Mouse (Mus musculus): ENCODE results near the gene Kprp. TPM values are rescaled to one million over a fixed set of nuclear protein-coding genes. Genes with fewer than 3 reads are reported as not detected.
"Not testable (repeated sequence)": the region's sequence is repeated elsewhere in the genome, so short reads cannot be mapped to it uniquely, and the experiment has no call there.

The Kprp gene
- not detected for total RNA-seq (2021)
- long read RNA-seq: 0 reads

DNA sequence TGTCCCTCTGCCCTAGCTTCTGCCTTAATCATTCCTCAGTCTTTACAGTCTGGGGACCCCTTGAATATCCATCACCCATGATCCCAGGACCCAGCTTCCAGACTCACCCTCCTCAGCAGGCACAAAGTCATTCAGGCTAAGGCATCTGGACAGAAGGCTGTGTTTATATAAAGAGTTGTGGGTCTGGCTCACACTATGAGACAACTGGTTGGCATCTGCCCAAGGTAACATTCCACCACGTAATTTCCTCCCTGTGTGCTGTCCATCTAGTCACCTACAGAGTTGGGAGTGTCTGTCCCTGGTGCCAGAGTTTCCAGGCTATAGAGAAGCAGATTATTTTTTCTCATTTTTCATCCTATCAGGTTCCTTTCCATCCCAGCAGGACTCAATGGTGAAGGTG is at the start of gene Kprp:
TSS of gene Kprp (minus strand) at position 140 of the 400 bp plus-strand sequence.
- DNase-seq (ENCODE audit: low spot score in 2 of 2): no peak

DNA sequence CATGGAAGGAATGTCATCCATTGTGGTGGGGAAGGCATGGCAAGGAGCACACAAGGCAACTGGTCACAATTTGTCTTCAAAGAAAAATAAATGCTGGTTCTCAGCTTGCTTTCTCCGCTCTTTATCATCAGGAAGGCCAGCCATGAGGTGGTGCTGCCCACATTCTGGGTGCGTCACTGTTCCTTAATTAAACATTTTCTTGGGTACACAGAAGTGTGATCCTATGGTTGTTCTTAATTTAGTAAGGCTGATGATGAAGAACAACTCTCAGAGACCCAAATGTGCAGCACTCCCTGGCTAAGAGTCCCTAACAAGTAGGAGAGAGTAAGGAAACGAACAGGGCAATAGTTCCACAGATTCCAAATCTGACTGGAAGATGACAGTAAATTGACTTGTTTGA is 47.1 kb upstream of the Kprp start:
- DNase-seq (ENCODE audit: low spot score in 2 of 2): no peak

DNA sequence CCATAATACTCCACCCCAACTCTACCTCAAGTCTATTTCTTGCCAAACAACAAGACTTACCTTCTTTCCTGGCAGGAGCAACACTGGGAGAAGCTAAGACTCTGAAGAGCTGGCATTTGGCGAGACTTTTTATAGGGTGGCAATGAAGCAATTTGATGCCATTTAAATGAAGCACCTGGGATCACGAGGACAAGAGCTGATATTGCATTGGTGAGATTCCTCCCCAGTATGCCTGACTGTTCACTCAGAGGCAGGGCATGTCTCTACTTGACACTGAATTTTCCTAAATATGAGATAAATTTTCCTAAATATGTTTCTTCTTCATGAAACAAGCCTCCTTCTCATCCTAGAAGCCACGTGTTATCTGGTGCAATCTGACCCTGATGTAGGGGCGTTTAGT is 43.1 kb upstream of the Kprp start, which contains the start of gene 2310050C09Rik:
TSS of gene 2310050C09Rik (minus strand) at position 101 of the 400 bp plus-strand sequence.
- DNase-seq (ENCODE audit: low spot score in 2 of 2): no peak

DNA sequence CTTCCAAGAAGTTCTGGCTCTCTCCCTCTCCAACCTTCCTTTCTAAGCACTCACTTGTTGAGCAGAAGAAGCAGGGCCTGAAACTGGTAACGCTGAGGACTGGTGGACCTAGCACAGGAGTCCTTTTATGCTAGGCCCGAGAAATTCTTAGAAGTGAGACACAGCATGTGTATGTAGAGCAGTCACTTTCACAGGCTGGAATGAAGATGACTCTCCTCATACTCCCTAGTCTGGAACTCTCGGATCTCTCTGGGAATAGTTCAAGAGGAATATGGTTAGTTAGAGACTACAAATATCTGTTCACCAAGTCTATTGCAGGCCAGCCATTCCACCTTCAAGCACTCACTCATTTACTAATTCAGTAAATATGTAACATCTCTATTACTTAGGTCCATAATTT is 24.1 kb upstream of the Kprp start, which contains the start of gene Lce1l:
TSS of gene Lce1l (minus strand) at position 101 of the 400 bp plus-strand sequence.
- DNase-seq (ENCODE audit: low spot score in 2 of 2): no peak

DNA sequence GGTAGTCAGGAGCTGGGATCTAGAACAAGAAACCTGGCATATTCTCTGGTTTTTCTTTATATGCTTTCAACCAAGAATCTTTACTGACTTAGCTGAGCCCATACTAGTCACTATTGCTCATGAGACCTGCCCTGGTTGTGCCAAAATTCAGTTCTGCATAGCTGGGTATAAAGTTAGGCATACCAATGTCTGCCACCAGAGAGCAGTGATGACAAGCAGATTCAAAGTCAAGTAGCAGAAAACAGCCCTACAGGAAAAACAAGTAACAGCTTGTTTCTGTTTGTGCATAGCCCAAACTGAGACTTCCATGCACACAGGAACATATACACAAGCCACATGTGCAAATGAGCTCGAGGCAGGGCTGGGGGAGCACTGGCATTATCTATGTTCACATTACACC is 1.2 kb downstream of the Kprp start:
- DNase-seq (ENCODE audit: low spot score in 2 of 2): peak in 1 of 2 experiments; percentile 6

DNA sequence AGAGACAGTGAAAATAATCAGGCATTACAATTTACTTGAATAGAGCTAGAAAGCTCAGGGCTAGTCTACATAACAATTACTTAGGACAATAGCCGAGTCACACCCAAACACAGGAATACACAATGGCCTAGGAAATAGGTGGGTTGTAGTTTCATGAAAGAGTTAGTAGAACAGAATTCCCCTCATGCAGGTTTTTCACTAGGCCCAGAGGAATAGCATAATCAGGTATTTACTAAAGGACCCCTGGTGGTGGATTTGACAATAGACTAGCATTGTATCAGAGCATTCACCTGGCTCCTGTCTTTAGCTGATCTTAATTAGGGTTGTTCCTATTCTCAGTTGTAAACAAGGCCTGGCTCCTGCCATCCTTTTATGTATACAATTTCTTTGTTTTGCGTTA is 11.0 kb downstream of the Kprp start:
- DNase-seq (ENCODE audit: low spot score in 2 of 2): not testable (repeated sequence)

DNA sequence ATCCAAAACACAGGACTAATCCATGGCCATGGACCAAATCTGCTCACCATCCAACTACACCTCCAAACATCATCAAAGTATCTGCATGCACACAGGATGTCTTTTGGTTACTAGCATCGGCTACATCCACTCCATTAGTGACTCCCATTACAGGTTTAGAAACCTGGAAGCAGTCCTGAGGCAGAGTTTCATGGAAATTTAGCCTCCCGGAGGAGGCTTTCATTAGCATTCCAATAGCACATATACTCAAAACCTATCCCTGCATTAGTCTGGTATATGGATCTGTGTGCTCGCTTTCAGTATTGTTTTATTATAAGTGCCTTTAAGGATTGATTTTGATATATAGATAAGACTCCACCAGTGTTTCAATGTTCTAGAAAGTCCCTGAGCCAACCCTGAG is 11.5 kb downstream of the Kprp start:
- DNase-seq (ENCODE audit: low spot score in 2 of 2): no peak

DNA sequence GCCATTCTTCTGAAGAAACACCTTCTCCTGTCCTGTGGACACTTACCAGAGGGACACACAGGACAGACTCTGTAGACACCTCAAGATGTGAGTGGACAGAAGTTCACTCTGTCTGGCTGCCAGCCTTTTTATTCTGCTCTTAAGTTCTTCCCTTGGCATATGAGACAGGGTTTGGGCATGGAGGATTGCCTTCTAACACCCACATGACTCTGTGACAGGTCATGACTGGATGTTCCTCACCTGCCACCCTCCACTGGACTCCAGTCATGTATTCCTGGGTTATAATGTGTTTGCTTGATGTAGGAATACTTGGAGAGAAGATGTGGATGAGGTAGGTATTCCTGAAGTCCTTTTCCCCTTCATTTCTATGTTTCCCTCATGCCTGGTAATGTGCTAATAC is 19.3 kb downstream of the Kprp start, which contains the start of gene Lce1k:
TSS of gene Lce1k (minus strand) at position 101 of the 400 bp plus-strand sequence.
- no peak for DNase-seq (ENCODE audit: low spot score in 2 of 2)

DNA sequence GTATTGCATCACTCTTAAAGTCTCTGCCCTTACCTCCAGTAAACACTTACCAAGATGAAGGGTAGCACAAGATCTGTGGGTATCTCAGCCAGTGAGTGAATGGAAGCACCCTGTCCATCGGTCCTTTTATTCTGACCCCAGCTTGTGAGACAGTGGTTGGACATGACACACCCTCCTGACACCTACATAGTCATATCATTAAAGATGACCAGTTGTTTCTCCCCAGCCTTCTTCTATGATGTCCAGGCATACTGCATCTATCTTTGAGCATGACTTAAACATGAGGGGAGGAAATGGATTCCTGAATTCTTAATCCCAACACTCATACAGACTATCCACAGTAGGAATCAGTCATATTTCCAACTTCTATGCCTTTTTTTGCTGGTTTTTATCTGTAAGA is 36.6 kb downstream of the Kprp start, which contains the start of gene Lce1j:
TSS of gene Lce1j (minus strand) at position 101 of the 400 bp plus-strand sequence.
- no peak for DNase-seq (ENCODE audit: low spot score in 2 of 2)

DNA sequence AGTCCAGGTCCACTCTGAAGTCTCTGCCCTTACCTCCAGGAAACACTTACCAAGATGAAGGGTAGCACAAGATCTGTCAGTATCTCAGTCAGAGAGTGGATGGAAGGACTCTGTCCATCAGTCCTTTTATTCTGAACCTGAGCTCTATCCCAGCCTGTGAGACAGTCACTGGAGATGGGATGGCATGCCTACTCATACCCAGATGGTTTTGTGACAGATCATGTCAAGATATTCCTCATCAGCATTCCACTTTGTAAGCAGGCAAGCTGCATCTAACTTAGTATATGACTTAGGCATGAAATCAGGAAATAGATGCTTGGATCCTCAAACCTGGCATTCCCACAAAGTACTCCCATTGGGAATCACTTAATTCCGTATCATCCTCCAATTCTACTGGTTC is 48.2 kb downstream of the Kprp start, which contains the start of gene Lce1i:
TSS of gene Lce1i (minus strand) at position 101 of the 400 bp plus-strand sequence.
- no peak for DNase-seq (ENCODE audit: low spot score in 2 of 2)

Other genes starting within 250 kb of the Kprp start
- gene Smcp, start 238.2 kb downstream of the Kprp start, total RNA-seq (2021): not detected
- not detected for gene 2210017I01Rik, start 219.8 kb downstream of the Kprp start, total RNA-seq (2021)
- not detected for gene Lce6a, start 205.6 kb downstream of the Kprp start, total RNA-seq (2021)
- not detected for gene Lce1a1, start 178.9 kb downstream of the Kprp start, total RNA-seq (2021)
- not detected for gene Lce1b, start 170.3 kb downstream of the Kprp start, total RNA-seq (2021)
- gene Lce1a2, start 156.9 kb downstream of the Kprp start, total RNA-seq (2021): not detected
- gene Lce1c, start 148.0 kb downstream of the Kprp start, total RNA-seq (2021): not detected
- gene Lce1d, start 140.0 kb downstream of the Kprp start, total RNA-seq (2021): not detected
- gene Lce1e, start 118.2 kb downstream of the Kprp start, total RNA-seq (2021): not detected
- gene Lce1f, start 106.9 kb downstream of the Kprp start, total RNA-seq (2021): not detected
- not detected for gene Gm38119, start 88.2 kb downstream of the Kprp start, total RNA-seq (2021)
- not detected for gene Lce1g, start 74.9 kb downstream of the Kprp start, total RNA-seq (2021)
- not detected for gene Lce1h, start 62.2 kb downstream of the Kprp start, total RNA-seq (2021)
- not detected for gene Lce1i, start 48.3 kb downstream of the Kprp start, total RNA-seq (2021)
- not detected for gene Lce1j, start 36.7 kb downstream of the Kprp start, total RNA-seq (2021)
- not detected for gene Lce1k, start 19.4 kb downstream of the Kprp start, total RNA-seq (2021)
- gene Lce1l, start 24.0 kb upstream of the Kprp start, total RNA-seq (2021): not detected
- not detected for gene 2310050C09Rik, start 43.0 kb upstream of the Kprp start, total RNA-seq (2021)
- not detected for gene Lce3a, start 99.0 kb upstream of the Kprp start, total RNA-seq (2021)
- gene Lce3b, start 105.7 kb upstream of the Kprp start, total RNA-seq (2021): not detected
- gene Lce3c, start 117.2 kb upstream of the Kprp start, total RNA-seq (2021): not detected
- gene Lce3d, start 130.1 kb upstream of the Kprp start, total RNA-seq (2021): not detected
- not detected for gene Lce3e, start 139.8 kb upstream of the Kprp start, total RNA-seq (2021)
- gene Lce3f, start 165.0 kb upstream of the Kprp start, total RNA-seq (2021): not detected
- gene Crct1, start 188.4 kb upstream of the Kprp start, total RNA-seq (2021): not detected
- not detected for gene Lce1m, start 191.8 kb upstream of the Kprp start, total RNA-seq (2021)
- not detected for gene Gm4858, start 241.6 kb upstream of the Kprp start, total RNA-seq (2021)